Mouse (Mus musculus): ENCODE data around the gene Pnma5.

- no peak for TF ChIP-seq POLR2A (IDR thresholded peaks at IDR 0.05; ENCODE audit: borderline replicate concordance, extremely low read depth, insufficient read depth, insufficient read length, poor library complexity, severe bottlenecking)
- no peak for TF ChIP-seq CTCF (IDR thresholded peaks at IDR 0.05; ENCODE audit: borderline replicate concordance, extremely low read depth, insufficient read depth, insufficient read length)
Measured at GRCm38 (mm10) chrX:73064415-73064793, 27.5 kb upstream of the Pnma5 start, which contains the start of gene Pnma3.
